Mouse (Mus musculus): ENCODE measurements around the gene Acy3.
"Not testable (repeated sequence)": the region's sequence is repeated elsewhere in the genome, so short reads cannot be mapped to it uniquely, and the experiment has no call there.

Gene Acy3

GRCm38 (mm10) chr19:3986334-3986733 lies at the start of gene Acy3:
Gene Acy3, plus strand, starts transcription at chr19:3986570.
- DNase-seq, result peak; percentile 86

- no peak for DNase-seq
Observed at GRCm38 (mm10) chr19:3942315-3942714, 44.1 kb upstream of the Acy3 start.

- DNase-seq, result peak; percentile 67
Observed at GRCm38 (mm10) chr19:3942986-3943735, 43.2 kb upstream of the Acy3 start.

GRCm38 (mm10) chr19:3945872-3946564 lies 40.4 kb upstream of the Acy3 start:
- no peak for DNase-seq

- peak; percentile 80 for DNase-seq
Observed at GRCm38 (mm10) chr19:3946715-3947114, 39.7 kb upstream of the Acy3 start.

GRCm38 (mm10) chr19:3947813-3948212 lies 38.6 kb upstream of the Acy3 start:
- no peak for DNase-seq

- no peak for DNase-seq
Observed at GRCm38 (mm10) chr19:3948546-3948945, 37.8 kb upstream of the Acy3 start.

GRCm38 (mm10) chr19:3950331-3950730 lies 36.0 kb upstream of the Acy3 start:
- no peak for DNase-seq

GRCm38 (mm10) chr19:3951461-3951860 lies 34.9 kb upstream of the Acy3 start:
- DNase-seq, result no peak

- no peak for DNase-seq
Observed at GRCm38 (mm10) chr19:3952099-3952498, 34.3 kb upstream of the Acy3 start.

- no peak for DNase-seq
Observed at GRCm38 (mm10) chr19:3955033-3955432, 31.3 kb upstream of the Acy3 start.

GRCm38 (mm10) chr19:3955804-3956203 lies 30.6 kb upstream of the Acy3 start:
- DNase-seq, result no peak

- DNase-seq, result not testable (repeated sequence)
Observed at GRCm38 (mm10) chr19:3957296-3958036, 28.9 kb upstream of the Acy3 start.

- DNase-seq, result no peak
Observed at GRCm38 (mm10) chr19:3958470-3958869, 27.9 kb upstream of the Acy3 start, which contains the start of gene Aldh3b3. Gene Aldh3b3, plus strand, starts transcription at chr19:3958645.

GRCm38 (mm10) chr19:3959030-3959429 lies 27.3 kb upstream of the Acy3 start:
- DNase-seq, result no peak

GRCm38 (mm10) chr19:3960211-3960610 lies 26.2 kb upstream of the Acy3 start:
- DNase-seq, result peak; percentile 20

GRCm38 (mm10) chr19:3961805-3962204 lies 24.6 kb upstream of the Acy3 start:
- DNase-seq, result not testable (repeated sequence)

GRCm38 (mm10) chr19:3962469-3962868 lies 23.9 kb upstream of the Acy3 start:
- peak; percentile 64 for DNase-seq

- DNase-seq, result no peak
Observed at GRCm38 (mm10) chr19:3964030-3964429, 22.3 kb upstream of the Acy3 start.

- DNase-seq, result no peak
Observed at GRCm38 (mm10) chr19:3966330-3967075, 19.9 kb upstream of the Acy3 start.

- DNase-seq, result no peak
Observed at GRCm38 (mm10) chr19:3967258-3967657, 19.1 kb upstream of the Acy3 start.

- peak; percentile 32 for DNase-seq
Observed at GRCm38 (mm10) chr19:3972229-3972628, 14.1 kb upstream of the Acy3 start, which contains the start of gene Aldh3b2. Gene Aldh3b2, plus strand, starts transcription at chr19:3972328.

GRCm38 (mm10) chr19:3974608-3975007 lies 11.8 kb upstream of the Acy3 start:
- DNase-seq, result not testable (repeated sequence)
